Mouse (Mus musculus) B cell, adult 62 days (primary cell): ENCODE results near the gene Slc6a19. TPM values are rescaled to one million over a fixed set of nuclear protein-coding genes. Genes with fewer than 3 reads are reported as not detected.

Source experiments
- total RNA-seq: library from RNA; stranded (reverse); gene quantifications from 4 replicates; pipeline ENCODE4 v1.2.4, GENCODE M21; 2023

Slc6a19 gene
- not detected in 4 replicates for total RNA-seq

GRCm38 (mm10) chr13:73704694-73705325 is at the start of gene Slc6a19:
TSS of gene Slc6a19 (minus strand) at chr13:73704865.

GRCm38 (mm10) chr13:73732742-73733700 is 28.4 kb upstream of the Slc6a19 start, which contains the start of gene Slc12a7:
TSS of gene Slc12a7 (plus strand) at chr13:73733094.

GRCm38 (mm10) chr13:73677853-73678252 is 26.8 kb downstream of the Slc6a19 start, which contains the start of gene Slc6a18:
TSS of gene Slc6a18 (minus strand) at chr13:73678023.

Other genes starting within 250 kb of the Slc6a19 start
- gene Lpcat1, start 237.7 kb downstream of the Slc6a19 start, total RNA-seq = 118 to 132 TPM (median 126 TPM) in 4 replicates
- not detected in 4 replicates for gene Slc6a3, start 168.1 kb downstream of the Slc6a19 start, total RNA-seq
- 103 to 118 TPM (median 114 TPM) in 4 replicates for gene Clptm1l, start 100.9 kb downstream of the Slc6a19 start, total RNA-seq
- 3.5 to 6.9 TPM (median 4.7 TPM) in 4 replicates for gene Tert, start 78.0 kb downstream of the Slc6a19 start, total RNA-seq
- gene Slc6a18, start 26.8 kb downstream of the Slc6a19 start, total RNA-seq = not detected in 4 replicates
- gene Slc12a7, start 28.2 kb upstream of the Slc6a19 start, total RNA-seq = 8.8 to 11.9 TPM (median 9.7 TPM) in 4 replicates
- not detected in 4 replicates for gene Nkd2, start 142.8 kb upstream of the Slc6a19 start, total RNA-seq
- gene Trip13, start 232.9 kb upstream of the Slc6a19 start, total RNA-seq = 1.8 to 4.8 TPM (median 2.4 TPM) in 4 replicates
- gene Brd9, start 232.9 kb upstream of the Slc6a19 start, total RNA-seq = 93.0 to 110 TPM (median 102 TPM) in 4 replicates